Mouse (Mus musculus) lung, postnatal 0 days (tissue): ENCODE data around the gene Immp2l. TPM values are rescaled to one million over a fixed set of nuclear protein-coding genes. Genes with fewer than 3 reads are reported as not detected.

Experiments
- ATAC-seq: fragments of 200-750 bp; cut with Nextera tagmentation; 2 replicates; pipeline ENCODE4 v1.8.0; 2017; ENCODE audit warnings: moderate library complexity
- DNase-seq: peaks from one replicate; pipeline ENCODE4 v3.0.0-alpha.2; 2016; ENCODE audit warnings: low spot score
- H3K27ac ChIP-seq: fragments of 300-500 bp; sonication (generic); 2 replicates; pipeline ENCODE4 v1.5.1; 2014; ENCODE audit warnings: antibody characterized with exemption, mild to moderate bottlenecking, low read length, mixed read lengths
- H3K27me3 ChIP-seq: fragments of 300-500 bp; sonication (generic); replicated peaks from 2 replicates; pipeline ENCODE4 v1.6.1; 2014; ENCODE audit warnings: low read length, mixed read lengths; ENCODE audit not compliant: insufficient read depth
- H3K36me3 ChIP-seq: fragments of 300-500 bp; sonication (generic); 2 replicates; pipeline ENCODE4 v1.6.1; 2014; ENCODE audit warnings: low read length, mixed read lengths; ENCODE audit not compliant: insufficient read depth
- H3K4me1 ChIP-seq: fragments of 300-500 bp; sonication (generic); 2 replicates; pipeline ENCODE4 v1.6.1; 2014; ENCODE audit warnings: antibody characterized with exemption, low read depth, low read length, mixed read lengths; ENCODE audit not compliant: insufficient read depth
- H3K4me2 ChIP-seq: fragments of 300-500 bp; sonication (generic); replicated peaks from 2 replicates; pipeline ENCODE4 v1.6.1; 2014; ENCODE audit warnings: low read depth, mild to moderate bottlenecking, low read length, moderate library complexity, mixed read lengths
- H3K4me3 ChIP-seq: fragments of 300-500 bp; sonication (generic); 2 replicates; pipeline ENCODE4 v1.5.1; 2014; ENCODE audit warnings: low read depth, low read length
- H3K9ac ChIP-seq: fragments of 300-500 bp; sonication (generic); replicated peaks from 2 replicates; pipeline ENCODE4 v1.6.1; 2014; ENCODE audit warnings: low read depth, mild to moderate bottlenecking
- H3K9me3 ChIP-seq: fragments of 300-500 bp; sonication (generic); 2 replicates; pipeline ENCODE4 v1.6.1; 2016; ENCODE audit warnings: low read length, mixed read lengths
- CTCF ChIP-seq: IDR thresholded peaks from 2 replicates; pipeline ENCODE4 v1.5.1; 2016; ENCODE audit warnings: antibody characterized with exemption, mild to moderate bottlenecking
- EP300 ChIP-seq: IDR thresholded peaks from 2 replicates; pipeline ENCODE4 v1.6.1; 2016; ENCODE audit warnings: antibody characterized with exemption, mild to moderate bottlenecking, control low read depth
- WGBS: fragments of 180-500 bp; shearing (Covaris S2); extraction: QIAGEN DNeasy Blood & Tissue Kit; methylation state at CpG from one replicate; pipeline ENCODE4 v1.1.7; 2014; 5-methylcytosine and 5-hydroxymethylcytosine counted together
- polyA plus RNA-seq: library from polyadenylated mRNA; unstranded; fragments of >200 nt; fragmentation: Nextera tagmentation; extraction: Ambion mirVana; gene quantifications from 2 replicates; pipeline ENCODE4 v1.2.1, GENCODE M21; 2015

The Immp2l gene
- polyA plus RNA-seq, 1 experiment from 2014 or later: 5.2 TPM

DNA sequence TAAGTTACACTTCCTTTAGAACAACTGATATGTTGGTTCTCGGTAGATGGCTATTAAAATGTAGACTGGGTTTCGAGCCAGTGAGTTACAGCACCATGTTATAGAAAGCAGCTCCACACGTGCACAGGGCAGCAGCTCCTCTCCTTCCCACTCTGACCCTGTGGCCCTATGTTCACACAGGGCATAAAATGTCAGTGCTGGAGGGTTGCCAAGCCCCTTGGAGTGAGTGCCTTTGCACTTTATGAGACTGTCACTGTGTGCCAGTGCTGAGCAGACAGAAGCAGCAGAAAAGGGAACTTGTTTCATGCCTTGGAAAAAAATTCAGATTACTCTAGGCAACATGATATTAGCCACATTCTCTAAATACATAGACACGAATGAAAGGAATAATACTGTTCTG lies 414.6 kb downstream of the Immp2l start:
- no peaks in the 10 kb centered on the region for H3K36me3 ChIP-seq
- ATAC-seq: peak; percentile 62
- no peak for DNase-seq
- 0 out of 2 replicates have a peak, but pooled peaks cover 6% of the 10 kb centered on the region for H3K4me1 ChIP-seq
- 33% methylated on average over 4 of the region's 4 CpGs for WGBS
- no peak overlapping the region for H3K27ac ChIP-seq
- no peak overlapping the region for H3K4me3 ChIP-seq
- no peaks in the 10 kb centered on the region for H3K9me3 ChIP-seq
- no peaks in the 10 kb centered on the region for H3K27me3 ChIP-seq
- TF ChIP-seq CTCF (no peak), EP300 (no peak)
- no peak overlapping the region for H3K4me2 ChIP-seq
- no peak overlapping the region for H3K9ac ChIP-seq

DNA sequence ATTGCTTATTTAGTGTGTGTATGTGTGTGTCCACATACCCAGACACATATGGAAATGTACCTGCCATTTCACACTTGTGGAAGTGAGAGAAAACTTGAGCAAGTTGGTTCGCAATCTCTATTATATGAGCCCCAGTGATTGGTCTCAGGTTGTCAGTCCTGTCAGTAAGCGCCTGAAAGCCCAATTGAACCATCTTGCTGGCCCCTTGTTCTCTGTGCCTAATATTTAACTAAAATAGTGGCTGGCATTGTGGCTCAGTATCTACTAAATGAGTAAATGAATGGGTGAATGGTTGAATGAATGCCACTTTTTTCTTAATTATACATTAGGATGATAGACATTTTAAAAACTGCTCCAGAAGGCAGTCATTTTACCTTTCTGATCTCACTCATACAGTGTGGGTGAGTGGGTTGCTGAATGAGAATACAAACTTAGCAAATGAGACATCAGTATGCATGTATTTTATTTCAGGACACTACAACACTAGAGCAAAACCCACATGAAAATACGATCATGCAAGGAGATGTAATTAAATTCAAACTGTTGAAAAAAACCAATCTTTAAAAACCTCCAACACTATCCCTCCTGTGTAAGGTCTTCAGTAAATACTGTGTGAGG lies 444.6 kb downstream of the Immp2l start:
- 93% methylated on average over 3 of the region's 3 CpGs for WGBS
- Histone ChIP-seq H3K4me1 (no peaks in the 10 kb centered on the region), H3K27ac (no peak overlapping the region), H3K4me3 (no peak overlapping the region), H3K27me3 (no peaks in the 10 kb centered on the region), H3K4me2 (no peak overlapping the region), H3K9ac (no peak overlapping the region), H3K9me3 (no peaks in the 10 kb centered on the region), H3K36me3 (no peaks in the 10 kb centered on the region)
- no peak for TF ChIP-seq EP300
- TF ChIP-seq CTCF: no peak
- DNase-seq (no peak), ATAC-seq (no peak)

DNA sequence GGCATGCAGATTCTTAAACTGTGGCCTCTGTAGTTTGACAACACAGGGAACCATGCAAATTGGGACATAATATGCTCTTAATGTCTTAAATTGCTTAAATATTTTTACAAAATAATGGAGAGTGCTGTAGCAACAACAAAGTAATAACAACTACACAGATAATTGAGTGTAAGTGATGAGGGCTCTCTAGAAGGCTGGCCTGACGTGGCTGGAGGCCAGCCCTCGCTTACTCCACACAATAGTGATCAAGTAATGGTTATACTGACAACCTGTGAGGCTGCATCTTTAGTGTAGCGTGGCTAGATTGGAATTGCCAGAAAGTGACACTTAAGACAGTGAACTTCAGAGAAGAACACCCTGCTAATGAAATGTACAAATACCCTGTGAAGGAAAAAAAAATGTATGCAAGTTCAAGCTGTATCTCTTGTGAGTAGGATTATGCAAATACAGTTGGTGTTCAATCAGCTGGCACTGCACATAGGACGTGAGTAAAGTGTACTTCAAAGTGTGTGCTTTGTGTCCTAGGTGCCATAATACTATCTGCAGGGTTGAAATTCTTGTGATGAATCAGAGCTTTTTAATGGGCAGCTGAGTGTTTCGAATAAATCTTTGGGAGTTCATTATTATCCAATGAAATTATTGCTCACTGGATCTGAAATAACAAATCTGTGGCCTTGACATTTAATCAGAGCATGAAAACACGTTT lies 445.4 kb downstream of the Immp2l start:
- no peak overlapping the region for H3K27ac ChIP-seq
- DNase-seq (peak; percentile 67), ATAC-seq (peak; percentile 74)
- 37% methylated on average over 6 of the region's 6 CpGs for WGBS
- no peak overlapping the region for H3K9ac ChIP-seq
- H3K4me2 ChIP-seq: no peak overlapping the region
- no peaks in the 10 kb centered on the region for H3K36me3 ChIP-seq
- TF ChIP-seq CTCF (no peak), EP300 (no peak)
- H3K4me3 ChIP-seq: no peak overlapping the region
- H3K27me3 ChIP-seq: no peaks in the 10 kb centered on the region
- H3K4me1 ChIP-seq: no peaks in the 10 kb centered on the region
- no peaks in the 10 kb centered on the region for H3K9me3 ChIP-seq

DNA sequence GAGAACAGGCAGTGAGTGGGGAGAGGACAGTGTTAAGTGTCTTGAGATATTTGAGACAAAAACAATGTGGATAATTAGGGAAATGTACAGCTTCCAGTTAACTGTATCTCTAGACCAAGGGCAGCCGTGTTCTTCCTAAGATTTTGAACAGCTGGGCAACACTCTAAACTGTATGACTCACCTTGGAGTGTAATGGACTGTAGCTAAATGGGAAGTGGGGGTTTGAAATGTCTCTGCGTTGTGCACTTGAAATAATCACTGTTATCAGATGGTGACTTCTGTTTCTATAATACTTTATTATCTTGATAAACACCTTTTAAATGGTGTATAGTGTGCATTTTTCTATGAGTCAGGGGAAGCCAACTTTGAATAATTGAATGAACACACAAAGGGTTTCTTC lies 457.6 kb downstream of the Immp2l start:
- no peak for DNase-seq

DNA sequence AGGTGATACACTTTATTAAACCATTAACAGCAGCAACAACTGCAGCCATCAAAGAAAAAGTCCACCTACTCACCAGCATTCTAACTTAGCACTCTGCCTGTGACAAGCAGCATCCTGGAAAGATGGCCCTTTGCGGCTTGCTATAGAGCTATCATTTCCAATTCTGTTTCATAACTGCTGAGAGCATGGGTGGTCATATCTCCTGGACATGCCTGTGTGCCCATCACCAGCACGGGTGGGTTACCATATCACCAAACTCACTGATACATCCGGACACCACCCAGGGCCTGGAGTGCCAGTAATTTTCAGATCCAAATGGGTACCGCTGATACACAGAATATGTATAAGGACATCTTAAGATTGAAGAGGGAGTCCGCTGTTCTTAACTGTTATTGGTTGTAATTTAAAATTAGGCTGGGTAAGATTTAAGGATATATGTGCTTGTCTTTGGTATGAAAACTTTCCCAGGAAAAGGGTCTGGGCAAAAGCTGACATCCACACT lies 459.3 kb downstream of the Immp2l start:
- Histone ChIP-seq H3K27me3 (no peaks in the 10 kb centered on the region), H3K9me3 (no peaks in the 10 kb centered on the region), H3K4me2 (peak overlapping the region; percentile 67), H3K9ac (no peak overlapping the region), H3K4me3 (peak overlapping the region; percentile 38; the same call in 1 of the 2 replicates), H3K27ac (no peak overlapping the region), H3K4me1 (0 out of 2 replicates have a peak, but pooled peaks cover 2% of the 10 kb centered on the region), H3K36me3 (no peaks in the 10 kb centered on the region)
- no peak for ATAC-seq
- TF ChIP-seq EP300: no peak
- no peak for TF ChIP-seq CTCF
- 86% methylated on average over 5 of the region's 5 CpGs for WGBS
- DNase-seq: no peak

More for the DNA sequence above, 457.6 kb downstream of the Immp2l start:
- Histone ChIP-seq H3K4me2 (no peak overlapping the region), H3K4me1 (0 out of 2 replicates have a peak, but pooled peaks cover 2% of the 10 kb centered on the region), H3K9me3 (no peaks in the 10 kb centered on the region), H3K36me3 (no peaks in the 10 kb centered on the region), H3K27me3 (no peaks in the 10 kb centered on the region), H3K9ac (no peak overlapping the region), H3K4me3 (no peak overlapping the region), H3K27ac (no peak overlapping the region)
- whole genome bisulfite sequencing: 43% methylated on average over 2 of the region's 2 CpGs
- TF ChIP-seq EP300: no peak
- no peak for TF ChIP-seq CTCF
- no peak for ATAC-seq

DNA sequence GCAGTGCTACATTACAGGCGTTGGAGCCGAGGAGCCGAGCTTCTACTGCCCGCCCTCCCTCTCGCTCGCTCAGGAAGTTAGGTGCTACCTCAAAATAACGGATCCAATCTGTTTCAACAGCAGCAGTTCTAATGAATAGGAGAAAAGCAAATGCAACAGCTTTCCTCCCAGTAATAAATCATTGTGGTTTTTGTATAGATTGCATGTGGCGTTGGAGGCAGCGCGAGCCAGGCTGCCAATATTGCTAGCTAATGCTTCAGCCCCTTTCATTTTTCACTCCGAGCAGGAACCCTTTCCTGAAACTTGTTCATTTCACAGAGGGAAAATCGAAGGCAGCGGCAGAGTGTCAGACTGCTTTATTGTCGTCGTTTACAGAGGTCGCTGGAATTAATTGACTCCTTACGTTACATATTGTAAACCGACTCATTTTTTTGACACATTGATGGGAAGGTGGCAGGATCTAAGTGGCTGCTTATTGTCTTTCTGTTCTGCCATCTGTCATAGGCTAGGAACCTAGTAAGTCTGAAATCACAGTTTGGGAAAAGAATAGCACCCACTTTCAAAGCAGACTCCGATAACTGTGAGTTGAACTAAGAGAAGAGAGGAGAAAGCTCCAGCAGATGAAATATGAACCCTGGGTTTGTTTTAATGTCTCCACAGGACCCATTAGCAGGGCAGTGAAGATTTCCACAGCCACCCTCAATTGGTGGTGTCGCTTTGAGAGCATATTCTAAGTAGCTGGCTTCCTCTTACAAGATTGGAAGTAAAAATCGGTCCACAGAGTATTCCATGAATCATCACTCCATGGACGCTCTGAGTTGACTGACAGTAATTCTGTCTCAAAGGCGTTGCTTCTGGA lies 459.9 kb downstream of the Immp2l start:
- Histone ChIP-seq H3K4me2 (peak overlapping the region; percentile 67), H3K9me3 (no peaks in the 10 kb centered on the region), H3K36me3 (no peaks in the 10 kb centered on the region), H3K4me3 (peak overlapping the region; percentile 38), H3K4me1 (0 out of 2 replicates have a peak, but pooled peaks cover 2% of the 10 kb centered on the region), H3K9ac (no peak overlapping the region), H3K27me3 (no peaks in the 10 kb centered on the region), H3K27ac (no peak overlapping the region)
- WGBS: 34% methylated on average over 23 of the region's 23 CpGs
- ATAC-seq (no peak), DNase-seq (peak; percentile 10)
- no peak for TF ChIP-seq EP300
- TF ChIP-seq CTCF: no peak
